ENCODE assay signal across 25 mouse cellular contexts in the genomic region with DNA sequence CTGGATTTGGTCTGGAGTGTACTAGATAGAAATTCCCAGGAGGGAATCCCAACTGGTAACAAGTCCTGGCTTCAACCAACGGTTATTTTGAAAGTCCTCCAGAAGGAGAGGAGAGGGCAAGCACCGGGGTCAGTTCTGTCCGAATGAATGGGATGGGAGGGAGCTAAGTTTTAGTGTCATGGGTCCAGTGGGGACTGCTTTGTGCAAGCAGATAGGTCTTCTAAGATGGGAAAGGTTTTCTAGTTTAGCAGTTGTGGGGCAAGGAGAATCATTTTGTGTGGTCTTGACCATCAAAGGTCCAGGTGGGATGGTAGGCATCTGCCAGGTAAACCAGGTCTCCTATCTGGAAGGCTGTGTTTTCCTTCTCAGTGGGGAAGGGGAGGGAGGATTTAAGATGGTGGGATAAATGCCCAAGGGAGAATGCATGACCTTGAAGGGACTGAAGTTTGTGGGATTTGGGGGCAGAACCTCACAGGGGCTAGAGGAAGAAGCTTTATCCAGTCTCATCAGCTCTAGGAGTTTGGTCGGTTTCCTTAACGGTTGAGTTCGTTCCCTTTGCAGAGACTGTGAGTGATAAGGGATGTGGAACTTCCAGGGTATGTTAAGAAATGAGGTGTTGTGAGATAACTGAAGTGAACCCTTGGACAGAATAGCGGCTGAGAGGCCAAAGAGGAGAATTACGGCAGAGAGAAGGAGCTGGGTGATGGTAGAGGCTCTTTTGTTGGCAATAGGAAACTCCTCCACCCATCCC. TPM values are rescaled to one million over a fixed set of nuclear protein-coding genes. Genes with fewer than 3 reads are reported as not detected.
DNase-seq lines count a peak whose midpoint lies in the region; ATAC-seq and TF ChIP-seq lines count a peak whose summit lies in the region.
"Had no signal": no experiment of that assay in that cellular context is flagged by ENCODE, and none has a peak within 500 bp of the region (broad histone marks: within the 10 kb centered on the region; RNA-seq: fewer than 3 reads in every experiment).

No protein-coding gene starts in this region.

- 36% methylated on average over 8 of the region's 8 CpGs for WGBS in heart, embryonic 11.5 days (ENCODE audit: insufficient replicate concordance)
- WGBS in liver, embryonic 14.5 days (ENCODE audit: insufficient replicate concordance) = 25% methylated on average over 8 of the region's 8 CpGs
- 89% methylated on average over 8 of the region's 8 CpGs for WGBS in forebrain, embryonic 12.5 days

- no peaks in the 10 kb centered on the region for H3K9me3 ChIP-seq in heart, embryonic 11.5 days (replicated peaks; ENCODE audit: control insufficient read depth, low read length)
- no peaks in the 10 kb centered on the region for H3K9me3 ChIP-seq in liver, embryonic 14.5 days (ENCODE audit: control insufficient read depth, low read length)
- H3K9me3 ChIP-seq in forebrain, embryonic 12.5 days = no peaks in the 10 kb centered on the region
- H3K9me3 ChIP-seq: hindbrain, embryonic 15.5 days; intestine, embryonic 15.5 days; midbrain, embryonic 15.5 days; neural tube, embryonic 13.5 days had no signal

- no peak overlapping the region for H3K27ac ChIP-seq in heart, embryonic 11.5 days (ENCODE audit: low read depth, low read length)
- peak overlapping the region; percentile 67 for H3K27ac ChIP-seq in liver, embryonic 14.5 days
- no peak overlapping the region for H3K27ac ChIP-seq in forebrain, embryonic 12.5 days
- H3K27ac ChIP-seq: hindbrain, embryonic 15.5 days; intestine, embryonic 15.5 days; midbrain, embryonic 15.5 days; neural tube, embryonic 13.5 days had no signal

- no peak overlapping the region for H3K4me3 ChIP-seq in heart, embryonic 11.5 days (ENCODE audit: low read depth, low read length)
- H3K4me3 ChIP-seq in liver, embryonic 14.5 days (ENCODE audit: insufficient read depth in 1 of 2, low read depth in 2 of 2, low read length in 2 of 2) = peak overlapping the region; percentile 9 to 21; a peak in 3 of 4 replicates
- H3K4me3 ChIP-seq in forebrain, embryonic 12.5 days (replicated peaks) = no peak overlapping the region
- H3K4me3 ChIP-seq: hindbrain, embryonic 15.5 days; intestine, embryonic 15.5 days; midbrain, embryonic 15.5 days; myocyte; neural tube, embryonic 13.5 days had no signal

- 0 out of 2 replicates have a peak overlapping the region, but pooled peaks have one; percentile 3 for H3K4me2 ChIP-seq in heart, embryonic 11.5 days
- H3K4me2 ChIP-seq in liver, embryonic 14.5 days (ENCODE audit: low read depth) = peak overlapping the region; percentile 58
- H3K4me2 ChIP-seq in forebrain, embryonic 12.5 days = no peak overlapping the region
- H3K4me2 ChIP-seq: hindbrain, embryonic 15.5 days; intestine, embryonic 15.5 days; midbrain, embryonic 15.5 days; neural tube, embryonic 13.5 days had no signal

- TF ChIP-seq CTCF in liver, embryonic 14.5 days (IDR thresholded peaks at IDR 0.05; ENCODE audit: low read depth) = no peak

- TF ChIP-seq EP300 in liver, embryonic 14.5 days (IDR thresholded peaks at IDR 0.05; ENCODE audit: low read depth) = peak; percentile 84

- H3K36me3 ChIP-seq in heart, embryonic 11.5 days (ENCODE audit: control insufficient read depth, insufficient read depth, low read length) = no peaks in the 10 kb centered on the region
- H3K36me3 ChIP-seq in liver, embryonic 14.5 days (replicated peaks; ENCODE audit: control insufficient read depth, insufficient read depth, low read depth) = no peaks in the 10 kb centered on the region
- no peaks in the 10 kb centered on the region for H3K36me3 ChIP-seq in forebrain, embryonic 12.5 days (replicated peaks)
- H3K36me3 ChIP-seq: hindbrain, embryonic 15.5 days; intestine, embryonic 15.5 days; midbrain, embryonic 15.5 days; neural tube, embryonic 13.5 days had no signal

- ATAC-seq in heart, embryonic 11.5 days (replicated peaks; ENCODE audit: insufficient number of reproducible peaks, low FRiP score, low TSS enrichment) = no peak
- ATAC-seq in common myeloid progenitor, adult 5-6 weeks (replicated peaks; ENCODE audit: low read depth, poor library complexity, severe bottlenecking) = peak; percentile 48
- ATAC-seq in liver, embryonic 14.5 days (ENCODE audit: insufficient read depth) = peak; percentile 79
- peak; percentile 46 for ATAC-seq in megakaryocyte progenitor cell, adult 5-6 weeks (replicated peaks; ENCODE audit: poor library complexity)
- no peak for ATAC-seq in forebrain, embryonic 12.5 days (ENCODE audit: low FRiP score)
- ATAC-seq: forebrain, embryonic 14.5 days; intestine, embryonic 15.5 days; midbrain, embryonic 15.5 days had no signal

- H3K27me3 ChIP-seq in heart, embryonic 11.5 days (ENCODE audit: control insufficient read depth, insufficient read depth, low read length) = no peaks in the 10 kb centered on the region
- H3K27me3 ChIP-seq in liver, embryonic 14.5 days (ENCODE audit: control insufficient read depth, insufficient read depth, low read length) = no peaks in the 10 kb centered on the region
- no peaks in the 10 kb centered on the region for H3K27me3 ChIP-seq in forebrain, embryonic 12.5 days
- H3K27me3 ChIP-seq: CH12.LX; hindbrain, embryonic 15.5 days; intestine, embryonic 15.5 days; midbrain, embryonic 15.5 days; neural tube, embryonic 13.5 days had no signal

- no peak for DNase-seq in heart, adult 18-20 months
- DNase-seq in liver, embryonic 14.5 days (ENCODE audit: low read depth in 3 of 3, low spot score in 3 of 3) = peak in 1 of 3 experiments; percentile 72
- no peak for DNase-seq in thymus, adult 18-20 months
- no peak for DNase-seq in adrenal gland, postnatal 14 days
- DNase-seq: adrenal gland, postnatal 36 days; cerebellum, adult 11-12 months; cerebellum, postnatal 10 days; gastrocnemius, postnatal 10 days; heart, postnatal 4 days; kidney, adult 8-10 months; kidney, postnatal 10 days; lung, adult 2 months; lung, postnatal 14 days; thymus, postnatal 36 days had no signal

- peaks cover 20% of the 10 kb centered on the region for H3K4me1 ChIP-seq in heart, embryonic 11.5 days (ENCODE audit: control insufficient read depth, insufficient read depth, low read length)
- H3K4me1 ChIP-seq in liver, embryonic 14.5 days (replicated peaks; ENCODE audit: control insufficient read depth in 2 of 2, insufficient read depth in 2 of 2, low read length in 1 of 2) = peaks cover 38 to 42% of the 10 kb centered on the region in 2 experiments
- no peaks in the 10 kb centered on the region for H3K4me1 ChIP-seq in forebrain, embryonic 12.5 days
- H3K4me1 ChIP-seq: hindbrain, embryonic 15.5 days; intestine, embryonic 15.5 days; midbrain, embryonic 15.5 days; neural tube, embryonic 13.5 days had no signal

- H3K9ac ChIP-seq in heart, embryonic 11.5 days (ENCODE audit: low read depth, low read length) = no peak overlapping the region
- H3K9ac ChIP-seq in liver, embryonic 14.5 days (replicated peaks) = peak overlapping the region; percentile 52
- H3K9ac ChIP-seq in forebrain, embryonic 12.5 days = no peak overlapping the region
- H3K9ac ChIP-seq: hindbrain, embryonic 15.5 days; intestine, embryonic 15.5 days; midbrain, embryonic 15.5 days; neural tube, embryonic 13.5 days had no signal

RNA-seq across cellular contexts. Expression of gene Mylk3, which starts 9.7 kb away (rescaled TPM):
- 167 and 212 TPM in 2 replicates for polyA plus RNA-seq in heart, embryonic 11.5 days (2014; fragmentation: Nextera tagmentation; extraction: Ambion mirVana)
- 100 to 1,000 TPM; 473 to 486 TPM for total RNA-seq in heart, adult 18-20 months (2021)
- total RNA-seq in common myeloid progenitor, adult 5-6 weeks (2017) = 11.2 and 15.0 TPM in 2 replicates
- polyA plus RNA-seq in liver, embryonic 14.5 days (2012; rRNA removed) = 33.0 and 42.1 TPM in 2 replicates
- 48.7 and 53.1 TPM in 2 replicates for polyA plus RNA-seq in liver, embryonic 14.5 days (2014; fragmentation: Nextera tagmentation; extraction: Ambion mirVana)
- total RNA-seq in megakaryocyte progenitor cell, adult 5-6 weeks (2015) = 2.2 and 2.8 TPM in 2 replicates
- total RNA-seq in megakaryocyte progenitor cell, adult 5-6 weeks (2017) = 4.8 and 10.0 TPM in 2 replicates
- polyA plus RNA-seq in forebrain, embryonic 12.5 days (2016; fragmentation: Nextera tagmentation; extraction: Ambion mirVana) = 1.3 and 1.4 TPM in 2 replicates
- 0.26 and 1.3 TPM in 2 replicates for total RNA-seq in adrenal gland, postnatal 14 days (2021)

RNA-seq across cellular contexts. Expression of gene 4921524J17Rik, which starts 36.8 kb away (rescaled TPM):
- polyA plus RNA-seq in heart, embryonic 11.5 days (2014; fragmentation: Nextera tagmentation; extraction: Ambion mirVana) = 67.0 and 73.8 TPM in 2 replicates
- 10 to 100 TPM; 18.1 to 19.4 TPM for total RNA-seq in heart, adult 18-20 months (2021)
- 79.4 and 79.9 TPM in 2 replicates for total RNA-seq in common myeloid progenitor, adult 5-6 weeks (2017)
- polyA plus RNA-seq in liver, embryonic 14.5 days (2012; rRNA removed) = 5.4 and 7.0 TPM in 2 replicates
- 15.4 and 17.1 TPM in 2 replicates for polyA plus RNA-seq in liver, embryonic 14.5 days (2014; fragmentation: Nextera tagmentation; extraction: Ambion mirVana)
- total RNA-seq in megakaryocyte progenitor cell, adult 5-6 weeks (2015) = 33.6 and 42.2 TPM in 2 replicates
- total RNA-seq in megakaryocyte progenitor cell, adult 5-6 weeks (2017) = 58.3 and 61.4 TPM in 2 replicates
- 46.1 and 48.1 TPM in 2 replicates for polyA plus RNA-seq in forebrain, embryonic 12.5 days (2016; fragmentation: Nextera tagmentation; extraction: Ambion mirVana)
- total RNA-seq in adrenal gland, postnatal 14 days (2021) = 35.9 and 38.1 TPM in 2 replicates

Comparison
In these comparisons a context has a peak if more than half of its experiments do, and no peak if none do; other contexts are left out.
1. ATAC-seq: peak in common myeloid progenitor, adult 5-6 weeks (single experiment), liver, embryonic 14.5 days (single experiment) and megakaryocyte progenitor cell, adult 5-6 weeks (single experiment); none in heart, embryonic 11.5 days (single experiment) and forebrain, embryonic 12.5 days (single experiment).
2. H3K4me3 ChIP-seq: peak in liver, embryonic 14.5 days (2 of 2); none in heart, embryonic 11.5 days (single experiment) and forebrain, embryonic 12.5 days (single experiment).
3. RNA of gene Mylk3, which starts 9.7 kb away (total RNA-seq): 473 to 486 TPM in heart, adult 18-20 months; 11.2 to 15.0 TPM in common myeloid progenitor, adult 5-6 weeks, 2.2 to 10.0 TPM in megakaryocyte progenitor cell, adult 5-6 weeks and 0.26 to 1.3 TPM in adrenal gland, postnatal 14 days; every median in the first group is over 10 times any median in the second.